Mouse (Mus musculus) lung, embryonic 14.5 days (tissue): ENCODE data around the gene Aimp1. TPM values are rescaled to one million over a fixed set of nuclear protein-coding genes. Genes with fewer than 3 reads are reported as not detected.

ENCODE experiments used
- ATAC-seq: fragments of 200-750 bp; cut with Nextera tagmentation; 2 replicates; pipeline ENCODE4 v1.8.0; 2017; ENCODE audit warnings: mild to moderate bottlenecking, moderate TSS enrichment, moderate library complexity; ENCODE audit not compliant: insufficient read depth
- DNase-seq: peaks from one replicate; pipeline ENCODE4 v3.0.0-alpha.2; 2015
- H3K27ac ChIP-seq: fragments of 300-500 bp; sonication (generic); 2 replicates; pipeline ENCODE4 v1.5.1; 2014; ENCODE audit warnings: low read depth, mild to moderate bottlenecking, moderate library complexity
- H3K27me3 ChIP-seq: fragments of 300-500 bp; sonication (generic); 2 replicates; pipeline ENCODE4 v1.6.1; 2014; ENCODE audit warnings: low read length, control low read depth; ENCODE audit not compliant: insufficient read depth
- H3K36me3 ChIP-seq: fragments of 300-500 bp; sonication (generic); 2 replicates; pipeline ENCODE4 v1.6.1; 2014; ENCODE audit warnings: control low read depth; ENCODE audit not compliant: insufficient read depth
- H3K4me1 ChIP-seq: fragments of 300-500 bp; sonication (generic); 2 replicates; pipeline ENCODE4 v1.6.1; 2014; ENCODE audit warnings: antibody characterized with exemption, control low read depth; ENCODE audit not compliant: insufficient read depth
- H3K4me2 ChIP-seq: fragments of 300-500 bp; sonication (generic); 2 replicates; pipeline ENCODE4 v1.6.1; 2014; ENCODE audit warnings: mild to moderate bottlenecking
- H3K4me3 ChIP-seq: fragments of 300-500 bp; sonication (generic); 2 replicates; pipeline ENCODE4 v1.5.1; 2014; ENCODE audit warnings: low read depth, low read length
- H3K9ac ChIP-seq: fragments of 300-500 bp; sonication (generic); 2 replicates; pipeline ENCODE4 v1.6.1; 2014
- H3K9me3 ChIP-seq: fragments of 300-500 bp; sonication (generic); 2 replicates; pipeline ENCODE4 v1.6.1; 2016; ENCODE audit warnings: low read depth, low read length, control low read depth
- CTCF ChIP-seq: IDR thresholded peaks from 2 replicates; pipeline ENCODE4 v1.5.1; 2016; ENCODE audit warnings: antibody characterized with exemption, low read depth
- WGBS: fragments of 180-500 bp; shearing (Covaris S2); extraction: QIAGEN DNeasy Blood & Tissue Kit; methylation state at CpG from one replicate; pipeline ENCODE4 v1.1.7; 2014; 5-methylcytosine and 5-hydroxymethylcytosine counted together
- polyA plus RNA-seq: library from polyadenylated mRNA; unstranded; fragments of >200 nt; fragmentation: Nextera tagmentation; extraction: Ambion mirVana; gene quantifications from 2 replicates; pipeline ENCODE4 v1.2.1, GENCODE M21; 2014

The Aimp1 gene
- polyA plus RNA-seq, 1 experiment from 2014 or later = 77.4 TPM

GRCm38 (mm10) chr3:132683447-132684230 lies 531 bp downstream of the Aimp1 start, which contains the start of gene Tbck:
TSS of gene Tbck (plus strand) at chr3:132684144.
- ATAC-seq (peak; percentile 98), DNase-seq (peak; percentile 95)
- peaks cover 4% of the 10 kb centered on the region; the same call in 1 of the 2 replicates for H3K4me1 ChIP-seq
- no peaks in the 10 kb centered on the region for H3K9me3 ChIP-seq
- no peak for TF ChIP-seq CTCF
- WGBS = 2% methylated on average over 42 of the region's 42 CpGs
- no peaks in the 10 kb centered on the region for H3K27me3 ChIP-seq
- peaks cover 5% of the 10 kb centered on the region; the same call in 1 of the 2 replicates for H3K36me3 ChIP-seq
- peak within 1 kb of the TSS; percentile 82 for H3K27ac ChIP-seq
- peak within 1 kb of the TSS; percentile 82 for H3K4me3 ChIP-seq
- peak within 1 kb of the TSS; percentile 91 for H3K9ac ChIP-seq
- H3K4me2 ChIP-seq = peak within 1 kb of the TSS; percentile 69

GRCm38 (mm10) chr3:132677494-132677893 lies 6.7 kb downstream of the Aimp1 start:
- Histone ChIP-seq H3K27ac (no peak overlapping the region), H3K9ac (no peak overlapping the region), H3K36me3 (peaks cover 31% of the 10 kb centered on the region), H3K4me2 (no peak overlapping the region), H3K9me3 (no peaks in the 10 kb centered on the region), H3K27me3 (no peaks in the 10 kb centered on the region), H3K4me1 (peaks cover 1% of the 10 kb centered on the region; the same call in 1 of the 2 replicates), H3K4me3 (no peak overlapping the region)
- no peak for ATAC-seq
- WGBS = 73% methylated on average over 2 of the region's 2 CpGs
- TF ChIP-seq CTCF = no peak
- no peak for DNase-seq

- ATAC-seq = no peak
- no peak for TF ChIP-seq CTCF
Measured at GRCm38 (mm10) chr3:132655955-132656354, 28.2 kb downstream of the Aimp1 start.

GRCm38 (mm10) chr3:132653959-132654358 lies 30.2 kb downstream of the Aimp1 start:
- H3K27ac ChIP-seq = no peak overlapping the region
- H3K9me3 ChIP-seq = no peaks in the 10 kb centered on the region
- no peak overlapping the region for H3K4me2 ChIP-seq
- no peak overlapping the region for H3K9ac ChIP-seq
- no peak for ATAC-seq
- peaks cover 6% of the 10 kb centered on the region; the same call in 1 of the 2 replicates for H3K36me3 ChIP-seq
- 84% methylated on average over 7 of the region's 7 CpGs for WGBS
- H3K27me3 ChIP-seq = no peaks in the 10 kb centered on the region
- no peak overlapping the region for H3K4me3 ChIP-seq
- TF ChIP-seq CTCF = no peak
- no peaks in the 10 kb centered on the region for H3K4me1 ChIP-seq
- DNase-seq = no peak

More at GRCm38 (mm10) chr3:132655955-132656354, 28.2 kb downstream of the Aimp1 start:
- Histone ChIP-seq H3K27me3 (no peaks in the 10 kb centered on the region), H3K4me3 (no peak overlapping the region), H3K9ac (no peak overlapping the region), H3K4me2 (no peak overlapping the region), H3K4me1 (no peaks in the 10 kb centered on the region), H3K36me3 (peaks cover 25% of the 10 kb centered on the region), H3K27ac (no peak overlapping the region), H3K9me3 (no peaks in the 10 kb centered on the region)
- DNase-seq = no peak
- 80% methylated on average over 2 of the region's 2 CpGs for WGBS

- ATAC-seq (peak; percentile 95), DNase-seq (peak; percentile 95)
- Histone ChIP-seq H3K9ac (no peak overlapping the region), H3K4me1 (no peaks in the 10 kb centered on the region), H3K4me2 (no peak overlapping the region), H3K27me3 (no peaks in the 10 kb centered on the region), H3K27ac (0 out of 2 replicates have a peak overlapping the region, but pooled peaks have one; percentile 14), H3K4me3 (no peak overlapping the region), H3K9me3 (no peaks in the 10 kb centered on the region), H3K36me3 (no peaks in the 10 kb centered on the region)
- TF ChIP-seq CTCF = no peak
- WGBS = 46% methylated on average over 3 of the region's 3 CpGs
Measured at GRCm38 (mm10) chr3:132651776-132652175, 32.4 kb downstream of the Aimp1 start.

GRCm38 (mm10) chr3:132650191-132650590 lies 34.0 kb downstream of the Aimp1 start:
- Histone ChIP-seq H3K27ac (no peak overlapping the region), H3K4me2 (no peak overlapping the region), H3K4me3 (no peak overlapping the region), H3K9me3 (no peaks in the 10 kb centered on the region), H3K9ac (no peak overlapping the region), H3K36me3 (no peaks in the 10 kb centered on the region), H3K27me3 (no peaks in the 10 kb centered on the region), H3K4me1 (no peaks in the 10 kb centered on the region)
- WGBS = 63% methylated on average over 5 of the region's 5 CpGs
- no peak for ATAC-seq
- no peak for TF ChIP-seq CTCF
- DNase-seq = peak; percentile 26

- WGBS = 81% methylated on average over 7 of the region's 7 CpGs
- no peaks in the 10 kb centered on the region for H3K27me3 ChIP-seq
- H3K9ac ChIP-seq = no peak overlapping the region
- H3K4me1 ChIP-seq = no peaks in the 10 kb centered on the region
- no peaks in the 10 kb centered on the region for H3K9me3 ChIP-seq
- no peak for DNase-seq
- no peak overlapping the region for H3K27ac ChIP-seq
- H3K4me3 ChIP-seq = no peak overlapping the region
- no peak for ATAC-seq
- no peaks in the 10 kb centered on the region for H3K36me3 ChIP-seq
- TF ChIP-seq CTCF = no peak
- no peak overlapping the region for H3K4me2 ChIP-seq
Measured at GRCm38 (mm10) chr3:132649368-132649767, 34.8 kb downstream of the Aimp1 start.
